Mouse (Mus musculus) R1 (cell line): ENCODE measurements at regions not wholly inside any gene's neighbourhood (a gene's known extent, or its start where the extent isn't known, plus 50 kb on each side); places are given as distances from the start of the nearest gene placed in this dataset.

Source experiments
- DNase-seq: peaks from one replicate; pipeline ENCODE4 v3.0.0-alpha.2; 2018; ENCODE audit warnings: low read depth, low spot score

DNA sequence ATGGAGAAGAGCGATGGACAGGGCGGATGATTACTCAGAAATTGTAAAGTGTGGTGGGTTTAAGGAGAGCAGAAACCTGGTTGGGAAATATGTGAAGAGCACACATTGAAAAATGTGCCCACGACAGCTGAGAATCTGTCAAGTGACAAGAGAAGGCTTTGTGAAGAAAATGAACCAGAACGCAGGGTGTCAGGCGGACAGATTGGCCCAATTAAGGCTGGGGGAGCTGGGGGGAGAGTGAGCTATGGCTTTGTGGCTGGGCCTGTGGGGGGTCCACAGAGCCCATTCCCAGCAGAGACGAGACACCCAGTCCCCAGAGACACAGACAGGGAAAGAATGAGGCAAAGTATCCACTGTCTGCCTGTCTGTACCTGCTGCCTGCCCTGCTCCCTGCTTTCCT is 153.3 kb downstream of the Shq1 start:
- DNase-seq = no peak

DNA sequence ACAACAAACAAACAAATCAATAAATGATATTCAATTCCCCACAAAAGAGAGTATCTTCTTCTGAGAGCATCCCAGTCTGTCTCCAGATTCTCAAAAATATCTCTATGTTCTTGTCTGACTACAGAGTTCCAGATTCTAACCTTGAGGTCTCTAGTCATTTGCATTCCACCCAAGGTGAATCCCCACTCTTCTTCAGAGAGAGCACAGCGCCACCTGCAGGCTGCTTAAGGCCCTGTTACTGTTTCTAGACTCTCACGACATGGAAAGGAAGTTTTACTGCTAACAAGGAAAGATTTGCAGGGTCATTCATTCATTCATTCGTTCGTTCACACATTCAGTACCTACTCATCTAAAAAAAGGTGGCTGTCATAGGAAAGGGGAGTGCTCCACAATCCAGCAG is 158.3 kb downstream of the Shq1 start:
- DNase-seq = peak; percentile 91

DNA sequence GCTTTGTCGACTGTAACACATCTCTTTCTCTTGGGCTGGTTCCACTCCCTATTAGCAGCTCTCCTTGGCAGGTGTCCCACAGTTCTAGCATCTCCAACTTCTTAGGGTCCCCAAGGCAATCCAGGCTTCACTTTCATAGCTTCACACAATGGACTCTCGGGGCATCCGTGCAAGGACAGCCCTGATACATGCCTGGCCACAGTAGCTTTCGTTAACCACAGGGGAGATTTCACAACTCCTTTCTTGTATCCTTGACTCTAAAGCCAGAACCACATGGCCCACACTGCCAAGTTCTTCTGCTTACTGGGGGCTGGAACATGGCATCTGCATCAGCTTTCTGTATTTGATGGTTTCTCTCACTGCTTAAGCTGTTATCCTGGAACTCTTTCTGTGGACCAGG is 160.3 kb downstream of the Shq1 start:
- no peak for DNase-seq

DNA sequence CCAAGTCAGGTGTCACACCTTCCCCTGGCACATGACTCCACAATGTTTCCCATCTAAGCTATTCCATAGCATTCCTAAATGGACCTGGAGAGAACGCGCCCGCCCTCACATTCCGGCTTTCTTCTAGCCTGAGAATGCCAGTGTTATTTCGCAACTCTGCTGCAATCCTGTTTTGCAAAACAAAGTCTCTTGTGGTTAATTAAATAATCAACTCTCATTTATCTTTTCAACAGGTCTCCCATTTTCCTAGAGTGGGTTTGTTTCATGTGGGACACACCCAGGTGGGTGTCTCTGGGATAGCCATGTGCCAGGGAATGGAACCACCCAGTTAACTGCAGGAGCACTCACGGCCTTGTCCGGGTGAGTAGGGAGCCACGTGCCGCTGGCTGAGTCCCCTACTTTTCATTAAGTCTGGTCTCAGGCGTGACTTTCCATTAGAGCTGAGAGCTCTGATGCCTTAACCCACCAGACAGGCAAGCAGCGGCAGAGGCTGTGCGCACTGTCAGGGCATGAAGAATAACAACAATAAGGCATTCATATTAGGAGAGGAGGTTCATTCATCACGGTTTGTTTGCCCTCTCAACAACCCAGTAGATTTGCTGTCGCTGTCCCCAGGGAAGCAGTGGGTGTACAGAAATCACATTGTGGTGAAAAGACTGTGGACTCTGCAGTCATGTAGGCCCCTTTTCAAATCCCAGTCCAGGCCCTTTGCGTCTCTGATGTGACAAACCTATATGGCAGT is 165.3 kb downstream of the Shq1 start:
- DNase-seq = peak; percentile 61

DNA sequence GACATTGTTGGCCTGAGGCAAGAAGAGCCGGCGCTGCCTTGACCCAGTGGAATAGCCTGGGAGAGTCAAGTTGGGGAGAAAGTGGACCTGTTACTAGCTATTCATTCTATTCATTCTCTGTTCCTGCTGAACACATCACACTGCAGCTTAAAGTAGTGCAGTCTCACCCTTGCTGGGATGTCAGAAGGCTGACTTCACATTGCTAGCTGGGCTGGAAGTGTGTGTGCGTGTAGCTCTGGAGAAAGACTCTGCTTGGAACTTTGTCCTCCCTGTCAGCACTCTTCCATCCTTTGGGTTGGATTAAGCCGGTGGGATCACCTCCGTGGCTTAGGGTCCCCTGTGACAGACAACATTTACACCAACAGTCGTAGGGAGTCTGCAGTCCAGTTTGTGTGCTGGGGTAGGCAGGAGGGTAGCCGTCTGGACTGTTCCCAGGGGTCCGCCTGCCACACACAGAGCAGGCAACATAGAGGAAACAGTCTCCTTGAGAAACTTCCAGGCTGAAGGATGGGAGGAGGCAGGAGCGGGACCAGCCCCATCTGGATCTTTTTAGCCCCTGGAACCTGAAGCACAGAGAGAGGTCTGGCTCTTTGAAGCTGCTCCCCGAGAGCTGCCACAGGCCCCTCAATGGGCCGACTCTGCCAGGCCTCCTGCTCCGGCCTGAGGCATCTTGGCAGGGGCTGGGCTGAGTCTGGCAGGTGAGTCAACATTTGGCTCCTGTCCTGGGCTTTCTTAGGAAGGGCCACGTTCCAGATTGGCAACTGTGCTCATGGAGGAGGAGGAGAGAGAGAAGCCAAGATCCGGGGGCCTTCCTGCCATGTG is 167.8 kb downstream of the Shq1 start:
- DNase-seq = no peak

DNA sequence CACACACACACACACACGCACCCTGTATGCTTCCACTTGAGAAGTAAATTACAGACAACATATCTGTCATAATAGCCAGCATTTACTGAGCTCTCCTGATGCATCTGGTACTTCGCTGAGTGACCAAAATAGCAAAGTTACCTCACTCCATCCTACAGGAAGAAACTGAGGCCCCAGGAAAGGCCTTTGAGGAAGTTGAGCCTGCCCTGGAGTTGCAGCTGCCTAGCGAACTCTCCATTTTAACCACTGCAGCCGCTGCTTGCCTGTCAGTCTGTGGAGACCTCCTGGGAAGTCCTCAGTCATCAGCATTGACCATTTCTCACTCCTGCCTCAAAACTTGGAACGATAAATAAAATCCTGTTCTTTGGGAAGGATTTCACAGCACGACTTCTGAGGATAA is 168.8 kb downstream of the Shq1 start:
- no peak for DNase-seq

DNA sequence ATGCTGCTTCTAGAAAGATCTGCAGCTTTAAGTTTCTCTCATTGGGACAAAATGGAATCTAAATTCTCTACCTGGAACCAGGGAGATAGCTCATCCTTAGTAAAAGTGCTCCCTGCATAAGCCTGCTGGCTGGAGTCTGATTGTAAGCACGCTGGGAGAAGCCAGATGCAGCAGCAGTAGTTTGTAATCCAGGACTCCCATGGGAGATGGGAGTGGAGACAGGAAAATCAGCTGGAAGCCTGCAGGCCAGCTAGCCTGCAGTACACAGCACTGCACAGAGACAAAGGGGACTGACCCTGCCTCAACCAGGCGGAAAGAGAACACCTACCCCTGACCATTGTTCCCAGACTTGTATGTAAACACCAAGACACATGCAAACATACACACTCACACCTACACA is 170.2 kb downstream of the Shq1 start:
- no peak for DNase-seq

DNA sequence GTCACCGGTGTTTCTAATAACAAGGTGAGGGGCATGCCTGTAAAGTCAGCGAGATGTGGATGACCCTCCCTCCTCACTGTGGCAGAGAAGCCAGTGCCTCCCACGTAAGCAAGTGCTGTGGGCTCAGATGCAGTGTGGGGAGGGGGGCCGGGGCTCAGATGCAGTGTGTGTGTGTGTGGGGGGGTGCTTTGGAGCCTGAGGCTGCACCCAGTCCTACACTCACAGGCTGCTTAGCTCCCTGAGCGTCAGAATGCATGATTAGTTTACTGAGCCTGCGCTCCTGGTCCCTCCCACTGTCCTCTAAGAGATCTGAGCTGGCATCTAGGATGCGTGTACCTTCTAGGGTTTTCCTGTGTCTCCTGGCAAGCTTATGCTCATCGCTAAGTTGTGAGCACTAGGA is 170.9 kb downstream of the Shq1 start:
- DNase-seq = no peak

DNA sequence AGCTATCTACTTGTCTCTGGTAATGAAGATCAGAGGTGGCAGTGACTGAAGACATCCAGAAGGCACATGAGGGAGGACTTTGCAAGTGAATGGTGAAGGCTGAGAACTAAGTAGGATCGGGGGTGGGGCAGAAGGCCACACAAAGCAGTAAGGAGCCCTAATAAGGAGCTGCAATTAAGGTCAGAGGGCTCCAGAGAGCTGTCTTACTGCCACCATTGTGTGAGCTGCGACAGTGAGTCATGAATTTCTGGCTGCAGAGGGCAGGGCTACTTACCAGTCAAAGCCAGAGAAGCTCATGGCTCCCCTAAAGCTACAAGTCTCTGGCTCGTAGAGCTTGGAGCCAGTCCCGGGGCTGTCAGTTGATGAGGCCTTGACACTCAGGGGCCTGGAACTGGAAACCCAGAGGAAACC is 172.1 kb downstream of the Shq1 start:
- peak; percentile 89 for DNase-seq

DNA sequence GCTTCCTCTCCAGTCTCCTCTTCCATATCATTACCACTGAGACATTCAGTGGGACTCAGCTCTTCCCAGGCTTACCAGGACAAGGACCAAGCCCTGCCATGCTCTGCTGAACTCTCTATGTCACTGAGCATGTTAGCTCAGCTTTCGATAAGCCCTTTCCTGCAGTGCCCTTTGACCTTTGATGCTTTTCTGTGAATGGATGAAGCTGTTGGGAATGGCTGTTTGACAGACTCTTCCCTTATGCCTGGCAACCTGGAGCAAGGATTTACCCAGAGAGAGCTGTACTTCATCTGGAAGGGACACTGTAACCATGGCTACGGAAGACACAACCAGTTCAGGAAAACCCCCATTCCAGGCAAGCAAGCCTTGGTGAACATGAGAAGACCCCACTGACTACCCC is 172.8 kb downstream of the Shq1 start:
- peak; percentile 57 for DNase-seq

DNA sequence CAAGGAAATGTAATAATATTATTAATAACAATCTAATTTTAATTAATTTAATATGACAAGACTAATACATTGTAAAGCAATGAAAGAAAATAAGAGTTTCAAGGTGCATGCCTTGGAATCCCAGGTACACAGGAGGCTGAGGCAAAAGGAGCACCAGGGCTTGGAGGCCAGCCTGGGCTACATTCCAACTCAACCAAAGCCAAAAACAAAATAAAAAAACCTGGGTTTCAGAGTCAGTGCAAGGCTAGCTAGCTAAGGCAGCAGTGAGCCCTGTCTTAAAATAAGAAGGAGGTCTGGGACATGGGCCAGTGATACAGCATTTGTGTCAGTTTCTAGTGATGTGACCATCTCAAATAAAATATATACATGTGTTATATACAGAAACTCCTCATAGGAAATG is 174.8 kb downstream of the Shq1 start:
- DNase-seq = no peak

DNA sequence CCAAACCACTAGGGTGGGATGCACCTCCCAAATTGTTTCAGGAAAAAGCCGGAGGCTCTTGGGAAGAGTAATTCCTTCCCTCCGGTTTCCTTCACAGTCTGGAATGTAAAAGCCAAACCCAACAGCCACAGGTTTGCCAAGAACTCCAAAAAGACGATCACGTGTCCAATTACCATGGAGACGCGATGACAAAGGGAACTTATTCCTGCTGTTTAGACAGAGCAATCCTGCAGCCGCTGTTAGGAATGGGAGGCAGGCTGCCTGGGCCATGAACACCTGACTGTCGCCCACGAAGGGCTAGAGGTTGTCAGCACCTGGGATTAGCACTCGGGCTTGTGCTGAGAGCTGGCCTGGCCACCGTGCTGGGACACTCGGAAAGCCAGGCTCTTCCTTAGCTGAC is 175.8 kb downstream of the Shq1 start:
- DNase-seq = peak; percentile 97

DNA sequence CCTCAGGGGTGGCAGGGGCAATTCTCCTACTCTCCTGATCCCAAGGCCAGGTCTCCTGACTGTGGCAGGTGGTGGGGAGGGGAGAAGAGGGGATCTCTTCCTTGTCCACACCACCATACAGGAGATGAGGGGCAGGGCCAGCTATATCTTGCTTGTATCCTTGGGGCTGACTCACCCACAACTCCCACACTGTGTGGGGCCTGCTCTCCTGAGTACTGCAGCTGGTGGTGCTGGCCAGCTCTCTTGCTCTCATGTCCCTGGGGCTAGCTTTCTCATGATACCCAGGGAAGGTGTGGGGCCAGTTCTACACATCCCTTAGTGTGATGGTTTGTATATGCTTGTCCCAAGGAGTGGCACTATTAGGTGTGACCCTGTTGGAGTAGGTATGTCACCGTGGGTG is 177.4 kb downstream of the Shq1 start:
- DNase-seq = no peak

DNA sequence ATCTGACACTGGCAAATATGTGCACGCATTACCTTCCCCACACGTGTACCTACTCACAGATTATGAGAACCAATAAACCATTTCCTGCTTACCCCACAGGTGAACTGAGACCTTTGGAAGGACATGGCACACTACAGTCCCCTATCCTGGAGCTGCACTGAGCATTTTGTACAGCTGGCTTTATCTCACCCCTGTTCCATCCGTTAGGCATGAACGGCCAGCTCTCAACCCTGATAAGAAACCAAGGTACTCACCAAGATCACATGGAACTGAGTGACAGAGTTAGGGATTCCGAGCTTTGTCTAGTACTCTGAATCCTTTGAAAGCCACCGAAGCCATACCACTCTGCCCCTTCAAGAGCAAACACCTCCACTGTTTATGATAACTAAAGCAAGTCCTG is 179.1 kb downstream of the Shq1 start:
- no peak for DNase-seq

DNA sequence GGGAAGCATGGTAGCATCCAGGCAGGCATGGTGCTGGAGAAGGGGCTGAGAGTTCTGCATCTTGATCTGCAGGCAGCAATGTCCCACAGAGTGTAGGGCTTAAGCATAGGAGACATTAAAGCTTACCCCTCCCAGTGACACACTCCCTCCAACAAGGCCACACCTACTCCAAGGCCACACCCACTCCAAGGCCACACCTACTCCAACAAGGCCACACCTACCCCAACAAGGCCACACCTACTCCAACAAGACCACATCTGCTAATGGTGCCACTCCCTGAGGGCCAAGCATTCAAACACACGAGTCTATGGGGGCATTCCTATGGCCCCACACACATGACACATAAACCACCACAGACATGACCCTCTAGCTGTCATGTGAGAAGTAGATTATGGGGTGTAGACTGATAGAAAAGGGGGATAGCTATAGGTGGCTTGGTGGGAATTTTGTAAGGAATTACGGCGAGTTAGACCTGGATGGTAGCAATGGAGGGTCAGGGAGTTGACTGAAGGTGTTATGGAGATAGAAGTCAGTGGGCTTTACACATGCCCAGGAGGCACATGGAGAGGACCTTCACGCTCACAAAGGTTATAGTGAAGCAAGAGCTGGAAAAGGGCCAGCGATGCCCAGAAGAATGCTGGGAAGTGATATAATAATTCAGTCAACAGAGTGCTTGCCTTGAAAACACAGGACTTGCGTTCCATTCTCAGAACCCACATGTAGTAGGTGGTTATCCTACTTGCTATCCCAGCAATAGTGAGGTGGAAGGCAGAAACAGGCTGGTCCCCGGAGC is 179.8 kb downstream of the Shq1 start:
- peak; percentile 76 for DNase-seq

DNA sequence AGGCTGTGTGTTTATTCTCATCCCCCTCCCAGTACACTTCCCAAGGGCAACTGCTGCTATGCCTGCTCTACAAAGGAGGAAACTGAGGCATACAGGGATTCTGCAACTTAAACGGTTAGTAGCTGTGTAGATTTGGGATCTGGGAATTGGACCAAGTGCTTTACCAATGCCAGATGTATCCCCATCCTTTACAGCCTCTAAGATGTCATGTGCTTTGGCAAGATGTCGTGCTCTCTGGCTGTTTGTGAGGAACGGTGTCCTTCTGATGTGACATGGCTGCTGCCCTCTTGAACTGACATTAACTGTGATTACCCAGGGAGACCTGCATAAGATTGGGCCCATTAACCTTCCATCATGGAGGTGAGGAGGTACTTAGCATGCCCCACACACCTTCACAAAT is 187.1 kb downstream of the Shq1 start:
- no peak for DNase-seq

DNA sequence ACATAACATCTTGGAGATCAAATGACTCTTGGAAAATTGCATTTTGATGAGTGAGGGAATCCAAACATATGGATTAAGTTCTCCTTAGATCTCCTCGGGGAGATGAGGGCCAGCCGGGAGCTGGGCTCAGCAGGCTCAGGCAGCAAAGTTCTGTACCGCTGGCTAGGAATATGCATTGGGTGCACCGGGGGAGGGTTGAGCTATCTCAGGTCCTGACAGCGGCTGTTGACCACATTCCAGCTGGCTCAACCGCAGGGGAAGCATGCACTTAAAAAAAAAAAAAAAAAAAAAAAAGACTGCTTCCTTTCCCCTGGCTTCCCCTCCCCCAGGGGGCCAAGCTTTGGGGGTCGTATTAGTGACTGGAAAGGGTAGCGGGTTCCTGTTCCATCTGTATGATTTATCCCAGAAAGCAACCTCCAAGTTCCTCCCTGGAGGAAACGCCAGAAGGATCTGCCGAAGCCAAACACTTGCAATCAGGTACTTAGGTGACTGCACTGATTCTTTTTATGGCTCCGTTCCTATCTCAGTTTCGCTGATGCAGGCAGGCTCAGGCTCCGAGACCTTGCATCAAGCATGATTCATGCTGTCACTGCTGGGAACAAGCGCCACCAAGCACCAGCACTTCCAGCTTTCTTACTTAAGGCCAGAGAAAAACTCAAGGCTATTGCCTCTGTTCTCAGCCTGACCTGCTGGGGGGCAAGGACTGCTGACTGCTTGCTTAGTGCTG is 187.7 kb downstream of the Shq1 start:
- peak; percentile 77 for DNase-seq

DNA sequence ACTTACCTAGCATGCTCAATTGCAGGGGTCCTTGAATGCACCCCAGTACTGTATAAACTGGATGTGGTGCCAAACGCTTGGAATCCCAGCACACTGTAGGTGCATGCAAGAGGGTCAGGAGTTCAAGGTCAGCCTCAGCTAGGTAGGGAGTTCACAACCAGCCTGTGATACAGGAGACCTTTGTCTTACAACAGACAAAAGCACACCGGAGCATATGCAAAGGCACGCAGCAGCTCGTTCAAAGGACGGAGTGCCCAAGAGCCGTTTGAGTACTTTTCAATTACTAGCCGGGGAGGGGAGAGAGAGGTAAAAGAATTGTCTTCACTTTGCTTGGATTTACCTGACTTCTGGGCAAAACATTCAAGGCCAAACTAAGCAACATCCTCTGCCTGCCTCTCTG is 188.4 kb downstream of the Shq1 start:
- peak; percentile 96 for DNase-seq

DNA sequence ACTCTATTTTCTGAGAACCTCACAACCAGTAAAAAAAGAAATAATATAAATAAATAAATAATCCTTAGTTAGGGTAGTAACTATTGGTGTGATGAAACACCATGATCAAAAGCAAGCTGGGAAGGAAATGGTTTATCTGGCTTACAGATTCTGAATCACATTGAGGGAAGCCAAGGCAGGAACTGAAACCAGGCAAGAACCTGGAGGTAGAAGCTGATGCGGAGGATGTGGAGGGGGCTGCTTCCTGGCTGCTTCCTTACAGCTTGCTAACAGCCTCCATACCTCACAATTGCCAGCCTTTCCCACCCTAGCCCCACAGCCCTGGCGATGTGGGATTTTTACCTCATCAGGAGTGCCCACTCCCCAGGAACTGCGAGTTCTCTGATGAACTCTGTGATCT is 190.4 kb downstream of the Shq1 start:
- DNase-seq = no peak

DNA sequence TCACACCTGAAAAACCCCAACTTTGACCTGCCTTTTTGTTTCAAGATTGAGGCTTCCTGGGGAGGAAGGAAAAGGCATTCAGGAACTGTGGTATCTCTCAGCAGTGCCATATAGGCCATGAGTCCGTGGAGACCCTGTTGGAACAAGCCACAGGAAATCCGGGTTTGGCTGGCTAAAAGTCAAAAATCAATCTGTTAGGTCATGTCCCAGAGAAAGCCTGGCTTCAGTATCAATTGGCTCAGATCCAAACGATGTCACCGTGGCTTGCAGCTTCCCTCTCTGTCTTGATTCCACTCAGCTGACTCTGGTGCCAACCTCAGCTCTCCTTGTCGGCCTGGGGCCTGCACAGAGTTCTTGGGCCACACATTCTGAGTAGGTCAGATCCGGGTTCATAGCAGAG is 191.1 kb downstream of the Shq1 start:
- DNase-seq = no peak

DNA sequence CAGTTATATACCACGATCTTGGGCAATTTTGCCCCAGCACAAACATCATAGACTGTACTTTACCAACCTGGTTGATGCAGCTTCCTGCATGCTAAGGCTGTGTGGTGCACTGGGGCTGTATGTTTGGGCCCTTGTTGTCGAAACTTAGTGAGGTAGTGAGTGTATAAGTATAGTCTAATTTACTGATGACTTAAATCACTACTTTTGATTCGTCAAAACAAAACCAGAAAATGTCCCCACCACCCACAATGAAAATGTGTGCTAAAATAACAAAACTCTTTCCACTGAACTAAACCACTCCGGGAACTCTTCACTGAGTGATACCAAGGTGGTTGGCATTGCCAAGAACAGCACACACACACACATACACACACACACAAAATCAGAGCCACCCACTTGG is 191.5 kb downstream of the Shq1 start:
- DNase-seq = no peak
